Mouse (Mus musculus) CD4-positive, CD25-positive, alpha-beta regulatory T cell, adult 4 months (primary cell): ENCODE data around the gene Tada1. TPM values are rescaled to one million over a fixed set of nuclear protein-coding genes. Genes with fewer than 3 reads are reported as not detected.
A peak's percentile ranks its signal among the peaks of the same experiment; 100 is the strongest.

Source experiments
- ATAC-seq: one replicate; pipeline ENCODE4 v1.8.0; 2017
- polyA plus RNA-seq, 2 experiments: library from polyadenylated mRNA; unstranded; fragments of 100-300 nt; shearing (Covaris generic); gene quantifications; one replicate each; pipeline ENCODE4 v1.2.1; 2017

Tada1 gene
- polyA plus RNA-seq, result 10 to 100 TPM; 43.4 to 49.9 TPM

DNA sequence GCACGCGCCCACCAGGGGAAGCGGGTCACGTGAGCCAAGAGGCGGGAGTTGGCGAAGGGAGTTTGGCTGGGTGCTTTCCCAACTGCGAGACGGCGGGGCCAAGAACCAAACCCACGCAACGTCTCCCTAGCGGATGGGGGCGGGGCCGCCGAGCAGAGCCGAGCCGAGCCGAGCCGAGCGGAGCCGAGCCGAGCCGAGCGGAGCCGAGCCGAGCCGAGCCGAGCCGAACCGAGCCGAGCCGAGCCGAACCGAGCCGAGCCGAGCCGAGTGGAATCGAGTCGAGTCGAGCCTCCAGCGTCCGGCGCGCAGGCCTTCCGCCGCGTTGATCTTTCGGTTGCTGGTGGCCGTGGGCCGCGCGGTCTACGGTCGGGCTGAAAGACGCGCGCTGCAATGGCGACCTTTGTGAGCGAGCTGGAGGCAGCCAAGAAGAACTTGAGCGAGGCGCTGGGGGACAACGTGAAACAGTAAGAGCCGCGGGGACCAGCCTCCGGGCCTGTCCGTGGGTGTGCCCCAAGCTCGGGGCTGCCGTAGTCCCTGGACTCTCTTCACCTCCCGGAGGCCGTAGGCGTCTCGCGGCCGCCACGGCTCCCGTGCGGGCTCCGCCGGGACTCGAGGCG, at the start of gene Tada1:
Gene Tada1, plus strand, starts transcription at position 85 of the 617 bp plus-strand sequence.
- ATAC-seq, result peak; percentile 86

DNA sequence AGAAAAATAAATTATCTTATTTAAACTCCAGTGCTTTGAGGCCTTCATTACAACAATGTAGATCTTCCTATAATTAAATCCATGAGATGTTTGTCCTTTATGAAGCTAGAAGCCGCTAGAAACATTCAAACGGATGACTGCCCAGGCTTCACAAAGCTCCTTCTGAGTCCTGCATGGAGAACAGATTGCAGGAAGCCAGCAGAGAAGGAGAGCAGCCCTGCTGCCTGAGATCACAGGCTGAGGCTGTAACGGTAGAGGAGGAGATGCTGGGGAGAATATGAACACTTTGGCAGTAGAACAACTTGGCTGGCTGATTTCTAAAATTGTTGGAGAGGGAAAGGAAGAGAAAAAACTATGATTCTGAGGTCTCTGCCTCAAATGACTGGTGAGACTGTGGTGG, 48.1 kb upstream of the Tada1 start:
- no peak for ATAC-seq

GRCm38 (mm10) chr1:166339110-166339509, 39.8 kb upstream of the Tada1 start:
- ATAC-seq, result no peak

DNA sequence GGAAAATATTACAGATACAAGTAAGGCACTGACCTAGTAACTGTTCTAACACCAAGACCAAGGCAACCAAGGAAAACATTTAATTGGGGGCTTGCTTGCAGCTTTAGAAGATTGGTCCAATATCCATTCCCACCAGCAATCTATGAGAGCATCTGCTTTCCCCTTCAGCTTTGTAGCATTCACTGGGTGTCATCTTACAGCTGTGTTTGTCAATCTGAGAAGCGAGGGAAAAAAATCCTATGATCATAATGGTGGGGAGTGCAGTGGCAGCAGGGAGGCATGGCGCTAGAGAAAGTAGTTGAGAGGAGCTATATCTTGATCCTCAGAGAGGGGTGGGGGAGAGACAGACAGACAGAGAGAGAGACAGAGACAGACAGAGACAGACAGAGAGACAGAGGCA, 36.8 kb upstream of the Tada1 start:
- no peak for ATAC-seq

GRCm38 (mm10) chr1:166342539-166342938, 36.4 kb upstream of the Tada1 start:
- ATAC-seq, result no peak

- no peak for ATAC-seq
Measured at GRCm38 (mm10) chr1:166343586-166343985, 35.3 kb upstream of the Tada1 start.

DNA sequence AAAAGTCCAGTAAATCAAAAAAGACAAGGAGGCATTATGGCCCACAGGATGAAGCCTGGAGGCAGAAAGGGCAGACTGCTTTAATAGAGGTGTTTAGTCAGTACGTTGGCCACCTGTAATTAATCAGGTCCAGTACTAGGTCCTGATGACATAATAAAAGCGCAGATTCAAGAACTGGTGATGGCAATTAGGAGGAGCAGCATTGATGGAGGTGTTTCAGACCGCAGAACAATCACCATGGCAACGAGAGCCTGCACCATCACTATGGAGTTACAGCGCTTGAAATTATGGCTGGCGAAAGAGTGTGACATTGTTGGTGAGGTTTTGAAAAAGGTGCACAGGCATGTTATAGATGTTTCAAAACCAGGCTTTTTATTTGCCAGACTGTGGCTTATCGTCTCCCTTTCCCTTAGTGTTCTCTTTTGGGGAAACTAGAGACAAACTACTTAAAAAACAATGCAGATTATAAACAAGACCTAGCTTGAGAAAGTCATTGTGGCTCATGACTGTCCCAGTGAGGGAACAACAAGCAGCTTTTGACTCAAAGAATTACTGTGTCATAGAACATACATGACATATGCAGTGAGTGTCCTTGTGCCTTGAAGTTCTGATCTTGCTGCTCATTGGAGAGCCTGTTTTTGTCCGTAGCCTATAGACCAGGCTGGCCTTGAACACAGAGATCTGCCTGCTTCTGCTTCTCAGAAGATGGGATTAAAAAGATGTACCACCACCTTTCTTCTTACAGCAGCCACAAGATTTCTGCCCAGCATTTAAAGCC, 34.4 kb upstream of the Tada1 start:
- no peak for ATAC-seq

GRCm38 (mm10) chr1:166345602-166346001, 33.3 kb upstream of the Tada1 start:
- no peak for ATAC-seq

DNA sequence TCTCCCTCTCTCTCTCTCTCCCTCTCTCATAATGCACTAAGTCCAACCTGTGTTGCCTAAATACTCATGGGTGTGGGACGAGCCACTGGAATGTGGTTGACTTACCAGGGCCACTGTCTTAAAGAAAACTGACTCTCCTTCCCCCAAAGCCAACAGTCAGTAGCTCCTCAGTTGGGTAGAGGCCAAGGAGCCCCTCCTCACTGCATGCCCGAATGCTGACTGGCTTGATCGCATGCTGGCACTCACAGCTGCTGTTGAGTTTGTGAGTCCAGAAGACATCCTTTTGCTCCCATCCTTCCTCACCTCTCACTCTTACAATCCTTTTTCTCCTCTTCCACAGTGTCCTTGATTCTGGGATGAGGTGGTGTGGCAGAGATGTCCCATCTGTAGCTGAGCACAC, 32.0 kb upstream of the Tada1 start:
- ATAC-seq, result no peak

DNA sequence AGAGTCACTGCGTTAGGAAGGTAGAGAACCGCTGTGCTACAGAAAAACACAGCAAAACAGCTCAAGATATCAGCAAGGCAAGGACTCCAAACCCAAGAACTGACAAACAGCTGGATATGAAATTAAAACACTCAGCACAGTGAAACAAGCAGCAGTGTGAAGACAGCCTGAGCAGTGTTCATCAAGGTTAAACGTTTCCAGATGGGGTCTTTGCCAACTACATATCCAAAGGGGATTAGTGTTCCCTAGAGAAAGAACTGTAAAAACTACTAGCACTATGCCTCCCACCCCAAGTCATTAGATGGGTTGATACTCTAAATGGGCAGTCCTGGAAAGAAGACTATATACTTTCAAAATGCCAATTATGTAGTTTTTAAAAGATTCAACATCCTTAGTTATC, 29.6 kb upstream of the Tada1 start:
- ATAC-seq, result no peak

- ATAC-seq, result no peak
Measured at GRCm38 (mm10) chr1:166349751-166350150, 29.1 kb upstream of the Tada1 start.

DNA sequence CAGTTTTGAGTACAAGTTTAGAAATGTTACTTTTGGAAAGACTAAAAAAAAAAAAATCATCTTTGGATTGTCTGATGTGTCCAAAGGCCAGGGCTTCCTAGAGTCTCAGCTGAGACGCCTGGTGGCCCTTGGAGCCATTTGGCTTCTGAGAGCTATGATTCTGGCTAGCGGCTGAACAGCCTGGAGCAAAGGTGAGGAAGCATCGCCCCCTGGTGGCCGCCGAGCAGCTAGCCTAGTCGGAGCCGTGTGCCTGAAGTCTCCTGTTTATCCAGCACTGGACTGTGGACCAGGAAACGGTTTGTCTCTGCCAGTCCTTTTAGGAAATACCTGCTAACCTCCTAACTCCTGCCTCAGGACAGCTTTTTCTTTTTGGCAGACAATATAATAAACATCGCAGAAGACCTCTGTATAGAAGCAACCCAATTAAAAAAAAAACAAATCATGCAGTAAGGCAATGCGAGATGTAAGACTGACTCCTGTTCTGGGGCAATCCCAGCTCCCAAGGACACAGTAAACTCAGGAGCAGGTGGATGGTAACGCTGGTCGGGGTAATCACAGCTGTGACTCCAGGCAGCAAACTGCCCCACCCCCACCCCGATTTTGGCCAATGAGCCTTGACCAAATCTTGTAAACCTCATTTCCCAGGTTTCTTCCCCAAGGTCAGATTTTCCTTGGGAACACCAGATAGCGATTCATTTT, 18.6 kb upstream of the Tada1 start:
- ATAC-seq, result peak; percentile 95

- ATAC-seq, result no peak
Measured at GRCm38 (mm10) chr1:166360896-166361295, 18.0 kb upstream of the Tada1 start.

GRCm38 (mm10) chr1:166361842-166362241, 17.1 kb upstream of the Tada1 start:
- no peak for ATAC-seq

- ATAC-seq, result no peak
Measured at GRCm38 (mm10) chr1:166362659-166363058, 16.2 kb upstream of the Tada1 start.

DNA sequence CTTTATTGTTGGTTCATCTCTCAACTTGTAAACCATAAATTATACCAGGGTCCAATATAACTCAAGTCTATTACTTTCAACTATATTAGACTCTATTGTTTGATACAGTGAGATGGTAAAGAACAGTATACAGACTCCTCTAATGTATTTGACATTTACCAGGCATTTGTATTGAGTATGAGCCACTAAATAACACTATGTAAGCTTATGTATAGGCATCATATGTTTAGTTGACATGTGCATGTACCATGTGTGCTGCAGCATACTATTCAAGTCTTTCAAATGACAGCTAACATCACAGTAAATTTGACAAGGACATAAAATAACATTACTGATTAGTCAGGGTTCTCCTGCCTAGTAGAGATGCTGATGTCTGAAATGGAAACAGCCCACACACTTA, 15.8 kb upstream of the Tada1 start:
- no peak for ATAC-seq

DNA sequence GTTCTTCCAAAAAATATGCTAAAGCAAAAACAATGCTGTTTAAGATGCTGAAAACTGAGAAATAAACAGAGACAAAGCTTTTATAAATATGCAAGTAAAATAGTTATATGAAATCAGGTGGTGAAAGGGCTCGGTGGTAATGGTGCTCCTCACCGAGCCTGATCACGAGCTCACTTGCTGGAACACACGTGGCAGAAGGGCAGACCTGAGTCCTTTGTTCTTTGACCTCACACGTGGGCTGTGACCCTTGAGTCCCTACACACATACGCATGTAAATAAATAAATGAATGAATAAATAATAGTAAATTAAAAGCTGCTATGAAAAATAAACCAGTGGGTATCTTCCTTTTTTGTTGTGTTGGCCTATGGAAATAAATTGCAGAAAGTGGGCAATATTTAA, 1.7 kb upstream of the Tada1 start:
- no peak for ATAC-seq

- no peak for ATAC-seq
Measured at GRCm38 (mm10) chr1:166378431-166379012, 375 bp upstream of the Tada1 start.

DNA sequence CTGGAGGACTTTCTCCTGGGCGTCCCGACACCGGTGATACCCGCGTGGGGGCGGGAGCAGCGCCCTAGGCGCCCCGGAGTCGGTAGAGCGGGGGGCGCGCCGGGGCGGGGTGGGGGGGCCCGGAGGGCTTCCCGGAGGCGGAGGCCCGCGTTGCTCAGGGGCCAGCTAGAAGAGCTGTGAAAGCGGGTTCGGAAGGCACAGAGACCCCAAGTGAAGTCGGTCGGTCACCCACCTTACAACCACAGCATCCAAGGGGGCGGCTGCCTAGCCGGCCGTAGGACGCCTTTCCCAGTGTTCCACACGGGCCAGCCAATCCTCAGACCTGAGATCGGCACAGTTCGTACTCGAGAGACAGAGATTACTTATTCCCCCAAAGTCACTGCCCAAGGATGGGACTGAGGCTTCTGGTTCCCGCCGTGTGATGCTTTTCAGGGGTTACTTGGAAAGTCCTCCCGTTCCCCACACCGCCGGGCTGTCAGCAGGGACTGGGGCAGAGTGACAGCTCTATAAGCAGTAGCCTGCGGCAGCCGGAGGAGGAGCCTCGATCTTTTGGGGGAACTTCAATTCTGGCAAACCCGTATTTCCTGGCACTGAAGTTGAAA, 834 bp downstream of the Tada1 start:
- ATAC-seq, result peak; percentile 62

DNA sequence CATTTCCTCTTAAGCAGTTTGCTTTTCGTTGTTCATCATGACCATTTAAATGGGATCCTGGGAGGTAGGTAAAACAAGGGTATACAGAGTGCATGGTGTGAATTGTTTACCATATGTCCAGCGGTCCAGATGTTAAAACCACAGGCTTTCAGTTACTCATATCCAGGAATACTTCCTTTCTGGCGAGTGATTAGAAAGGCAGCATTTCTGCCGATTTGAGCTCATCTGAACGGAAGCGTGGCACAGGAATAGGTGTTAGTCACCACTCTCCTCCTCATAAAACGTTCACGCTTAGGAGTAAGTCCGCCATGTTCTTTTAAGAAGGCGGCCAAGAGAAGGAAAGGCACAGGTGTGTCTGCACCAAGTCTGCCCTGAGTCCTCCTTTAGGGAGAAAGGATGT, 2.4 kb downstream of the Tada1 start:
- ATAC-seq, result no peak

- ATAC-seq, result no peak
Measured at GRCm38 (mm10) chr1:166381821-166382220, 2.9 kb downstream of the Tada1 start.

DNA sequence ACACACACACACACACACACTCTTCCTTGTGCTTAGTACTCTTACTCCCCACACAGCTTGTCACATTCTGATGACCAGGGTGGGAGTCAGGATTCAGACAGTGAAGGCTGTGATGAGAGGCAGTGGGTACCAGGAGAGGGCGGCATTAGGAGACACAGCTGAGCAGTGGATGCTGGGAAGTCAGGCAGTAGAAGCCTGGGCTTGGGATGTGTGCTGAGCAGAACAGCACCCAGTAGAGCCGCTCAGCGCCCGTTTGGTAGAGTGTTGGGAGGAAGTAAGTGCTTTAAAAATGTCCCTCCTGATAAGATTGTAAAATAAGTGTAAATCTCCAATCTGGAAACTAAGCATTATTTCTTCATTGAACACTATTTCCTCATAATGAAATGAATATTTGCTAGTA, 3.7 kb downstream of the Tada1 start:
- ATAC-seq, result no peak

- no peak for ATAC-seq
Measured at GRCm38 (mm10) chr1:166384614-166385013, 5.7 kb downstream of the Tada1 start.
